Mouse (Mus musculus) granulocyte monocyte progenitor cell, adult 5-6 weeks (primary cell): ENCODE measurements around the gene Reep3. TPM values are rescaled to one million over a fixed set of nuclear protein-coding genes. Genes with fewer than 3 reads are reported as not detected.

Experiments used
- ATAC-seq: replicated peaks from 2 replicates; pipeline ENCODE4 v1.8.0; 2016; ENCODE audit warnings: mild to moderate bottlenecking, moderate TSS enrichment, inconsistent platforms; ENCODE audit not compliant: poor library complexity, severe bottlenecking
- total RNA-seq, 2 experiments: library from RNA; stranded (forward) in 1 of 2; stranded (reverse) in 1 of 2; fragments of 200-712, 200-1000 nt in 1 of 2; fragments of >200 nt in 1 of 2; fragmentation: Nextera tagmentation in 1 of 2; gene quantifications; 2 replicates each; pipeline ENCODE4 v1.2.3; 2014 to 2017

Reep3 gene
- total RNA-seq, 2 experiments from 2014 or later, result 13.4 to 22.3 TPM

DNA sequence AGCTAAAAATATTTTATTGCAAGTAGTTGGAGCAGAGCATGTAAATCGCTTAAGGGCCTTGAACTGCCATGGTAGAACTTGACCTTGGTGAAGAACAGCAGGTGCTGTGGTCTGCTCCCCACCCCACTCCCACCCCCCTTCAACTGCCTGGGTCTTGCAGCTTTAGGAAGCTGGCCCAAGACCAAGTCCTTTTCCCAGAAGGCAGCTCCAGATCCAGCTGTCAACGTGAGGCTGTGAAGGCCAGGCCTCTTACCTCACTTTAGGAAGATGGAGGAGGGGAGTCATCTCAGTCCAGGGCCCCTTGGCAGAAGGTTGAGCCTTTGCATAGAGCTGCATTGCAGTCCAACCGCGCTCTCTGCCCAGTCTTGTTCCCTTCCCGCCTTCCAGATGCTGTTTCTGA, 102.3 kb downstream of the Reep3 start:
- no peak for ATAC-seq

DNA sequence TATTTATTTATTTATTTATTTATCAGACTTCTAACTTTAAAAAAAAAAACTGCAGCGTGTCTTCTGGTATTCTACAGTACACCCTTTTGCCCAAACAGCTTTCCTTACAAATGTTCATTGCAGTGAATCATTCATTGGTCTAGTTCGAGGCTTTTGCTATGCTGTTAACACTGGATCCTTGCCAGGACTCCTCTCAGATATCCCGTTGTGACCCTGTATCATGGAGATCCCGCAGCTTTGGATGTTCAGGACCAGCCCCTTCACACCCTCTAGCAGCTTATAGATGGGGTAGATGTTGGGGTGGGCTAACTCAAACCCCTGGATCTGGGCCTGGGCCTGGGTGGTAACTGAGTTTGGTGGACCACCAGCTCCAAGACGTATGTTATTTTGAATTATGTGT, 104.2 kb downstream of the Reep3 start:
- no peak for ATAC-seq

DNA sequence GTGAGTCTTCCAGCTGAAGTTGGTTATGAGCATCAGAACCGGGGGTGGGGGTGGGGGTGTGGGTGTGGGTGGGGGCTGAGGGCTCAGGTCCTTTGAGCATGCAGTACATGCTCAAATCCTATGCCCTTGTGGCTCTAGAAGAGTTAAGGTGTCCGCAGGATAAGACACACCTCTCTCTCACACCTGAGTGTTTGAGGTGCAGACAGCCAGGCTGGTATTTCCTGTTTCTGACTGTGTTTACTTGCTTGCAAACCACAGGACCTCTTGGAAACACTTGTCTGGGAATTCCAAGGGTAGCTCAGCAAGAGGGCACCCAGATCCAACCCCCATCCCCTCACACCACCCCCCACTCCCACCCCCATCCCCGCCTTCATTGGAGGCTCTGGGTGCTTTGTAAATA, 106.2 kb downstream of the Reep3 start:
- no peak for ATAC-seq

DNA sequence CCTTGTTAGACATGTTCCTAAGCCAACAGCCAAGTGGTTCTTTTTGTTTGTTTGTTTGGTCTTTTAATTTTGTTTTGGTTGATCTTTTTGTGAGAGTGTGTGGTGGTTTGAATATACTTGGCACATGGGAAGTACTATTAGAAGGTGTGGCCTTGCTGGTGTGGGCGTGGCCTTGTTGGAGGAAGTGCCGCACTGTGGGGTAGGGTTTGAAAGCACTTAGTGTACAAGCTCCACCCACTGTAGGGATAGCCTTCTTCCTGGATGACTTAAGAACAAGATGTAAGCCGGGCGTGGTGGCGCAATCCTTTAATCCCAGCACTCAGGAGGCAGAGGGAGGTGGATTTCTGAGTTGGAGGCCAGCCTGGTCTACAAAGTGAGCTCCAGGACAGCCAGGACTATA, 113.7 kb downstream of the Reep3 start:
- ATAC-seq, result peak; percentile 98

DNA sequence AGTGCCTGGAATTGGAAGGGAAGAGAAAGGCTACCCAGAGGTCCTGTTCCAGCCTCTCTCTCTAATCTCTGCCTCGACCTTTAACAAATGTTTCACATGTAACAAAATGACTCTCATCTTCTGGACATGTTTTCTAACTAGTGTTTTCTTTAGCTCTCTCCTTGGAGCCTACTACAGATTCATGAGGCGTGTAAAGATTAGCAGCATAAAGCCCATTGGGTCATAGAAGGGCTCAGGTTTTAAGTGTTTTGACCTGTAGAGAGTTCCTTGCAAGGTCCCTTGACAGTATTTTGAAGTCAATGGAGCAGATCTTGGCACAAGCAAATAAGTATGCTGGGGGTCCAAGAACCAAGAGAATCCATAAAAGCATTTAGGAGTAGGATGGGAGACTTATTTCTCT, 118.5 kb downstream of the Reep3 start:
- ATAC-seq, result no peak

DNA sequence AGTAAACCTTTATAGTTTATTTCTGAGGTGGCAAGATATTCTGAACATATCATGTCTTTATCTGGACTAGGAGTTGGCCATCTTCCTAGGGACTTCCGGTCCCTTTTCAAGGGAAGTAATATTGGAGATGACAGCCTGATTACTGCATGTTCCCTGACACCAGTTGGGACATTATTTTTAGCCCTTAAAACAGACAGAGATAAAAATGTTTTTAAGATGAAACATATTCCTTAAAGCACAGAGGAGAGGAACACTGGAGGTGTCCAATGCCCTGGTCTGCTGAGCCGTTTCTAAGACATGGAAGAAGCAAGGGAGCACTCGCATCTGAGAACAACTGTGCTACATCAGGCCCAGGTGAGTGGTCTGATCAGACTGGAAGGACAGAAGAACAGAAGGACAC, 119.7 kb downstream of the Reep3 start:
- ATAC-seq, result no peak

DNA sequence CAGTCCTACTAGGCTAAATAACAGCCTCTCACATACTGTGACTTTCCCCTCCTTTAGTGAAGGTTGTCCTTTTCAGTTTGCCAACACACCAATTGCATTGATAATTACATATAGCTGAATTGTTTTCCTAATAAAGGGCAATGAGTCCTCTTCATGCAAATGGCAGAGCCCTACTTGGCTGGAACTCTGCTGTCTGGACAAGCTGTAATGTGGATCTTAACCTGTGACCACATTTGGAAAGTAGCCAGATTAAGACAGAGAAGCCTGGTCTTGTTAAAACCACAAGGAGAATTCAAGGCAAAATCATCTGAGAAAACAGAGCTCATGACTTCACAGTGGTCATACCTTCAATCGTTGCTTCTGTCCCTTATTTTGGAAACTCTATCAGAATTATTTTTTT, 121.3 kb downstream of the Reep3 start:
- no peak for ATAC-seq

DNA sequence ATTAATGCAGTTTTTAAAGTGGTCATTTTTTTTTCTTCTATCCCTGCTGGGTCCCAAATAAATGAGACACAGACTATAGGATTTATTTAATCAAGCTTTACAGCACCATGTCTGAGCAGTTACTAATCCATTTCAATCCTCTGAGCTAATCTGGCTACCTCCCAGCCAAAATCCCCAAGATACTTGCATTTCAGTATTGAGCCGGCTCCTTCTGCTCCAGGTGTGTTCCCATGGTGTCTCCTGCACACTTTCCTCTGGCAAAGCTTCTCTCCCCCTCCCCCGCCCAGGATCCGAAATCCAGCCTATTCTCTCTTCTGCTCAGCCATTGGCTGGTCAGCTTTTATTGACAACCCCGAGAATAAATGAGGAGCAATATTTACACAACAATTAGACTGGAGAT, 122.3 kb downstream of the Reep3 start:
- ATAC-seq, result no peak

DNA sequence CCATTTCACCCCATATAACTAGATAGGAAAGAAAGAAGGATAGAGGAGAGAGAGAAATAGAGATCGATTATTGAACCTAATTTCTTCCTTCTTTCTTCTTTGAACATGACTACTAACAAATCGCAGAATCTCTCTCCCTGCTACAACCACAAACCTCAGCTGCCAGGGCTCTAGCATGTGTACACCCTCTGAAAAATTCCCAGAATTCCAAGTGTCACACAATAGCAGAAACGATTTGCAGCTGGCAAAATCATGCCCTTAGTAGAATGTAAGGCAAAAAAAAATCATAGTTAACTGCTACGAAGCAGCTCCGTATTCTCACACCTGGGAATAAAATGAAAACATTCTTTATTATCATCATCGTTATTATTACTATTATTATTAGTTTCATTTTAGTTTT, 122.9 kb downstream of the Reep3 start:
- no peak for ATAC-seq

DNA sequence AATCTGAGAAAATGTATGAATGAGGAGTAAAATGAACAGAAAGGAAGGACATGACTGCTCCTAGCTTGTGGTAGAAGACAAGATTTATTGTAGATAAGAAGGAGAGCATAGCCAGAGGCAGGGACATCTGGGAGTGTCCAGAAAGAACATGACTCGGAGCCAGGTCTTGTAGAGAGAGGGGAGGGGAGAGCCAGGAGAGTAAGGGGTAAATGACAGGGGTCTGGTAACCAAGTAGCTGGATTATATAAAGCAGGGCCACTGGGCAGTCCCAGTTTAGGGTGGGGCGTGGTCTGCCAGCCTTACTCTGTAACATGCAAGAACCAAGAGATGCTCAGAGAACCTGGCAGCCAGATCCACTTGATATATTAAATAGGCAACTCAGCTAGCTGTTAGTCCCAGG, 123.5 kb downstream of the Reep3 start:
- no peak for ATAC-seq

DNA sequence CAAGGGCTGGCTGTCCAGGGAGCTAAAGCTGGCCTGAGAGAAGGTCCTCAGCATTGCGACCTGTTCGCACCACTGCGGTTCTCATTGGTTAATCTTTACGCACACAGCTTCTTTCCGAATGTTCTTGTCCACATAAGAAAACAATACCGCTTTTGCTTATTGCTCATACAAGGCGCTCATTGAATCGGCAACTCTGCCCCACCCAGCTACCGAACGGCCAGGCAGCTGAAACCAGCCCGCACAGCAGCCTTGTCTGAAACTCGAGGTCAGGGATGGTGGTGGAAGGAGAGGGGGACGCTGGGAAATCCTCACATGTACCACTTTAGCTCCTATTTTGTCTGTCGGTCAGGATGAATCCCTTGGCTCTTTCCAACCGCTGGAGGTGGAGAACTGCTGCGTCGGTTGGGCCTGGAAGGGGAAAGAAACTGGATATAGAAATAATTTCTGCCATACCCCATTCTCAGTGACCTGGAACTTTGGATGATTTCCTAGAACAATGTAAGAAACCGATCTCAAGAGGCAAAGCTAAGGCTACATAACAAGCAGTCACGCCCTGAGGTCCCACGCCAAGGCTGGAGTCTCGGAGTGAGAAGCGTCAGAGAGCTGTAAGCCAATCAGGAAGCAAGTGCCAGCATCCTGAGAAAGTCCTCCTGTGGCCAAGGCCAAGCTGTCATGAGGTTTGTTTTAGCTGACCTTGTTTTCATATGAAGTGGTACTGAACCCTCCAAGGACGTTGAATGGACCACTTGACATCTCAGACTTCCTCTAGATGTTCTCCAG, 126.2 kb downstream of the Reep3 start:
- no peak for ATAC-seq

DNA sequence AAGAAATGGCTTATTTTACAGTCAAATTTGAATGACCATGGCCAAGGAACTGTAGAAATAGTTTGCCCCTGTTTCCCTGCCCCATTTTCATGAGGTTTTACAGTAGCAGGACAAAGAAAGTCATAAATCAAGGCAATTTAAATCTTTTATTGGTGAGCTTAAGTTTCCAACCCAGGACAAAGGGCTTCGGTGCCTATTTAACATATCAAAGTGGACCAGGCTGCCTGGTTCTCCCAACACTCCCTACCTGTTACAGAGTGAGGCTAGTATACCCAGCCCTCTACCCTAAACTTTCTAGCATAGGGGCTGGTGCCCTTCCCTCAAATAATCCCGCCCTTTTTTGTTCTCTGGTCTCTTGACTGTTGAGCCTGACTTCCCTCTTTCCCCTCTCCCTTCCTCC, 127.2 kb downstream of the Reep3 start:
- ATAC-seq, result no peak

DNA sequence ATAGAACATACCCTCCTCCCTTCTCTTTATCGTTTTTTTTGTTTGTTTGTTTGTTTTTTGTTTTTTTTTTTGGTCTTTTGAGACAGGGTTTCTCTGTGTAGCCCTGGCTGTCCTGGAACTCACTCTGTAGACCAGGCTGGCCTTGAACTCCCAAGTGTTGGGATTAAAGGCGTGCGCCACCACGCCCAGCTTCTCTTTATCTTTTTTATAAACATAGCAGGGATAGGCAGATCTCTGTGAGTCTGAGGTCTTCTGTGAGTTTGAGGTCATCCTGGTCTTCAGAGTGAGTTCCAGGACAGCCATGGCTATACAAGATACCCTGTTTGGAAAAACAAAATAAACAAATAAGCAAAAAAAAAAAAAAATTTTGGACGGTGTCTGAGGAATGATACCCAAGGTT, 127.7 kb downstream of the Reep3 start:
- no peak for ATAC-seq

DNA sequence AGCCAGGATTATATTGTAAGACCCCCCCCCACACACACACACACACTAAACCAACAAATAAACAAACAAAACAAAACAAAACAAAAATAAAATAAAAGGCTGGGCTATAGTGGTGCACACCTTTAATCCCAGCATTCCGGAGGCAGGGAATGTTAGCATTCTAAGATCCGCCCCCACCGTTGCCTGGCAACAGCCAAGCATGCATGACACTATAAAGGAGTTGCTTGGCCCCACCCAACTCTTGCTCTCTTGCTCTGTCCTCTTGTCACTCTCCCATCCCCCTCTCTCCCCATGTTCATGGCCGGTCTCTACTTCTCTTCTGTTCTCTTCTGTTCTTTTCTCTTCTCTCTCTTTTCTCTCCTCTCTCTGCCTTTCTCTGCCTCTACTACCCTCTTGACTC, 128.2 kb downstream of the Reep3 start:
- ATAC-seq, result no peak

DNA sequence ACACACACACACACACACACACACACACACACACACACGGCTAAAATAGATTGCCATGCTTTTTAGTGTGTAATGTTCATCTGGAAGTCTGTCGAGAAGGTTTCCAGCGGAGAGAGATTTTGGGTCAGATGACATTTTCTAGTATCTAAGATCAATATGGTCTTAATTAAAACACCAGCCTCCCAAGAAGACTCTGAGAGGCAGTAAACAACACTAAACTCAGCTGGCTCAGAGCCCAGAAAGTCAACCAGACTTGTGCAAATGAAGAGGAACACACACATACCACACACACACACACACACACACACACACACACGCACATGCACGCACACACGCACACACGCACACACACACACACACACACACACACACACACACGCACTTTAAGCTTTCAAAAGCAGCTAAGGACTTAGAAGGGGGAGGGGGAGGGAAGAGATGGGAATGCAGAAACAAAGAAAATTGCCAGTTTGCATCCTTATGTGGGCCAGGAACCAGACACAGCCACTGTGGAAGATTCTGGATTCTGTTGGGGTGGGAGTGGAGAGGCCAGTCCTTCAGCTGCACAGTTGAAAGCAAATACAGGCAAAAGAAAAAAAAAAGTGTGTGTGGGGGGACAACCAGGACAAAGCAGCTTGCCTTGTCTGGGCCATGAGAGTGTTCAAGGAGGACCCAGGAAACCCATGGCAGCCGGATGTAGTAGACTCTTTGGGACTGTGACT, 130.2 kb downstream of the Reep3 start:
- ATAC-seq, result no peak

DNA sequence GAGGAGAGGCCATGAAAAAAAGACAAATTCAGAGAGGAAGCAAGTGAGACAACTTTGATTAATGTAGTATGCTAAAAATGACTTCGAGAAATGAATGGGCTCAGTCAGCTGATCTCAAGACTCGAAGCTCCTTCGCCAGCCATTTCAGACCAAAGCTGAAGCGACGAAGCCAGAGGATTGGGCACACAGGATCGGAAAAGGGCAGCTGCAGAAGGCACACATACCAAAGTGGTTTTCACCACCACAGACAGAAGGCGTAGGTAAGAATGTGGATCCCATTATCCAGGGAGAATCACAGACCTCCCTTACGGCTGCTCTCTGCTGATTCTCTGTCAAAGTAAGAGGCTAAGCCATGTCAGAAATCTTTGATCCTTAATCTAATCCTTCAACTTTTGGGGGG, 136.6 kb downstream of the Reep3 start:
- ATAC-seq, result no peak

Other genes starting within 250 kb of the Reep3 start
- gene Jmjd1c, start 820 bp downstream of the Reep3 start, total RNA-seq (2014; fragmentation: Nextera tagmentation), result 82.9 and 89.7 TPM in 2 replicates
- gene Jmjd1c, start 820 bp downstream of the Reep3 start, total RNA-seq (2017), result 57.8 and 69.4 TPM in 2 replicates
- gene Nrbf2, start 188.4 kb upstream of the Reep3 start, total RNA-seq (2014; fragmentation: Nextera tagmentation), result 22.8 and 32.9 TPM in 2 replicates
- gene Nrbf2, start 188.4 kb upstream of the Reep3 start, total RNA-seq (2017), result 19.4 and 19.6 TPM in 2 replicates